In the genomic region with DNA sequence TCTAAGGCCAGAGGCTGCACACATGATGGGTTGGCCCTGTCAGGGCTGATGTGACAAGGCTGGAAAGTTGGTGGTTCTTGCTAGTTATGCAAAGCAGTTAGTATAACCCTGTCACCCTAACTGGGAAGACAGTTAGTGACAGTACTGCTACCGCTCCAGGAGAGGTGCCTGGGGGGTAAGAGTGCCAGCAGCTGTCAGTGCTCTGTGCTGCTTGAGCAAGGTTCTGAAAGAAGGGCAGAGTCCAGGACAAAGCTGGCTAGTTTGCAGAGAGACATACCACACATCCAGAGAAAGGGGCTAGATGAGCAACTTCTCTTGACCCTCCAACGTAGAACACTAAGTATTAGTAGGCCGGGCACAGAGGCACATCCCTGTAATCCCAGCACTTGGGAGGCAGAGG, we compare ENCODE assay signal across 36 mouse cellular contexts. TPM values are rescaled to one million over a fixed set of nuclear protein-coding genes. Genes with fewer than 3 reads are reported as not detected.
DNase-seq lines count a peak whose midpoint lies in the region; ATAC-seq and TF ChIP-seq lines count a peak whose summit lies in the region.
"Had no signal": no experiment of that assay in that cellular context is flagged by ENCODE, and none has a peak within 500 bp of the region (broad histone marks: within the 10 kb centered on the region; RNA-seq: fewer than 3 reads in every experiment).

No protein-coding gene starts in this region.

- H3K27me3 ChIP-seq in heart, embryonic 16.5 days (ENCODE audit: control insufficient read depth, insufficient read depth, low read length): no peaks in the 10 kb centered on the region
- H3K27me3 ChIP-seq in heart, embryonic 11.5 days (ENCODE audit: control insufficient read depth, insufficient read depth, low read length): no peaks in the 10 kb centered on the region
- H3K27me3 ChIP-seq in kidney, embryonic 16.5 days (ENCODE audit: insufficient read depth, low read length): no peaks in the 10 kb centered on the region
- H3K27me3 ChIP-seq: hindbrain, embryonic 15.5 days; limb, embryonic 13.5 days; liver, embryonic 13.5 days; megakaryocyte, embryonic 14.5 days; midbrain, embryonic 12.5 days; neural tube, embryonic 12.5 days; Patski had no signal

- H3K27ac ChIP-seq in heart, embryonic 16.5 days (ENCODE audit: low read length): peak overlapping the region; percentile 76; the same call in 1 of the 2 replicates
- H3K27ac ChIP-seq in heart, embryonic 11.5 days (ENCODE audit: low read depth, low read length): no peak overlapping the region
- no peak overlapping the region for H3K27ac ChIP-seq in kidney, embryonic 16.5 days (ENCODE audit: low read length)
- peak overlapping the region; percentile 32; the same call in 1 of the 2 replicates for H3K27ac ChIP-seq in ES-E14 (ENCODE audit: insufficient read depth, low read depth, low read length, poor library complexity, severe bottlenecking)
- H3K27ac ChIP-seq: heart, adult 2 months; hindbrain, embryonic 10.5 days; hindbrain, embryonic 15.5 days; kidney, postnatal 0 days; limb, embryonic 13.5 days; liver, embryonic 13.5 days; midbrain, embryonic 12.5 days; neural tube, embryonic 12.5 days had no signal

- no peak for ATAC-seq in heart, embryonic 16.5 days (replicated peaks; ENCODE audit: extremely low read depth, insufficient read depth, low FRiP score)
- no peak for ATAC-seq in heart, embryonic 11.5 days (replicated peaks; ENCODE audit: insufficient number of reproducible peaks, low FRiP score, low TSS enrichment)
- no peak for ATAC-seq in kidney, embryonic 16.5 days (ENCODE audit: low FRiP score, low TSS enrichment)
- ATAC-seq: forebrain, embryonic 14.5 days; inflammation-experienced regulatory T-cells, adult 6 months; lung, postnatal 0 days; Patski had no signal

- H3K4me1 ChIP-seq in heart, embryonic 16.5 days (ENCODE audit: control insufficient read depth, insufficient read depth, low read length): peaks cover 15% of the 10 kb centered on the region
- 0 out of 2 replicates have a peak, but pooled peaks cover 4% of the 10 kb centered on the region for H3K4me1 ChIP-seq in heart, embryonic 11.5 days (ENCODE audit: control insufficient read depth, insufficient read depth, low read length)
- H3K4me1 ChIP-seq in kidney, embryonic 16.5 days (ENCODE audit: insufficient read depth, low read length): no peaks in the 10 kb centered on the region
- H3K4me1 ChIP-seq in ES-E14 (ENCODE audit: control insufficient read depth in 2 of 2, insufficient read depth in 2 of 2, low read length in 2 of 2, poor library complexity in 1 of 2): 0 out of 4 replicates have a peak, but pooled peaks cover 0 to 2% of the 10 kb centered on the region in 2 experiments
- H3K4me1 ChIP-seq: hindbrain, embryonic 15.5 days; limb, embryonic 13.5 days; liver, embryonic 13.5 days; midbrain, embryonic 12.5 days; neural tube, embryonic 12.5 days had no signal

- peak; percentile 87 for DNase-seq in heart, adult 11 months
- DNase-seq in heart, postnatal 10 days: no peak
- peak; percentile 40 to 52 for DNase-seq in kidney, adult 8-10 months
- no peak for DNase-seq in ES-E14 (ENCODE audit: low read depth, low spot score)
- DNase-seq: adrenal gland, postnatal 10 days; cerebellum, adult 11 months; cerebellum, adult 9-10 months; cerebellum, postnatal 36 days; heart, adult 2 months; liver, embryonic 13.5 days; lung, adult 18-20 months; lung, postnatal 4 days; right cerebral cortex, adult 18-20 months; spleen, adult 18-20 months; thymus, adult 18-20 months; thymus, postnatal 36 days had no signal

- no peak overlapping the region for H3K4me3 ChIP-seq in heart, embryonic 16.5 days (ENCODE audit: low read length)
- no peak overlapping the region for H3K4me3 ChIP-seq in heart, embryonic 11.5 days (ENCODE audit: low read depth, low read length)
- H3K4me3 ChIP-seq in kidney, embryonic 16.5 days (ENCODE audit: low read length): no peak overlapping the region
- H3K4me3 ChIP-seq in ES-E14 (ENCODE audit: insufficient read depth in 1 of 2, low read depth in 1 of 2, low read length in 2 of 2, poor library complexity in 1 of 2, severe bottlenecking in 1 of 2): no peak overlapping the region
- H3K4me3 ChIP-seq: heart, adult 2 months; hindbrain, embryonic 10.5 days; hindbrain, embryonic 15.5 days; limb, embryonic 13.5 days; liver, embryonic 13.5 days; megakaryocyte, embryonic 14.5 days; midbrain, embryonic 12.5 days; myocyte; neural tube, embryonic 12.5 days had no signal

- no peak overlapping the region for H3K4me2 ChIP-seq in heart, embryonic 16.5 days (ENCODE audit: low read depth, low read length)
- H3K4me2 ChIP-seq in heart, embryonic 11.5 days: no peak overlapping the region
- H3K4me2 ChIP-seq in kidney, embryonic 16.5 days (replicated peaks; ENCODE audit: low read depth, low read length): no peak overlapping the region
- H3K4me2 ChIP-seq: hindbrain, embryonic 15.5 days; limb, embryonic 13.5 days; liver, embryonic 13.5 days; midbrain, embryonic 12.5 days; neural tube, embryonic 12.5 days had no signal

- 87% methylated on average over 3 of the region's 3 CpGs for WGBS in heart, embryonic 16.5 days
- WGBS in heart, embryonic 11.5 days (ENCODE audit: insufficient replicate concordance): 96% methylated on average over 3 of the region's 3 CpGs
- WGBS in kidney, embryonic 16.5 days: 88% methylated on average over 3 of the region's 3 CpGs

- peaks cover 36% of the 10 kb centered on the region for H3K36me3 ChIP-seq in heart, embryonic 16.5 days (ENCODE audit: control insufficient read depth, insufficient read depth)
- peaks cover 8% of the 10 kb centered on the region; the same call in 1 of the 2 replicates for H3K36me3 ChIP-seq in heart, embryonic 11.5 days (ENCODE audit: control insufficient read depth, insufficient read depth, low read length)
- peaks cover 51% of the 10 kb centered on the region for H3K36me3 ChIP-seq in kidney, embryonic 16.5 days (ENCODE audit: insufficient read depth, low read length)
- peaks cover 4% of the 10 kb centered on the region; the same call in 1 of the 2 replicates for H3K36me3 ChIP-seq in ES-E14 (ENCODE audit: control insufficient read depth, insufficient read depth, low read length, poor library complexity, severe bottlenecking)

- no peak overlapping the region for H3K9ac ChIP-seq in heart, embryonic 16.5 days (ENCODE audit: low read length)
- no peak overlapping the region for H3K9ac ChIP-seq in heart, embryonic 11.5 days (ENCODE audit: low read depth, low read length)
- no peak overlapping the region for H3K9ac ChIP-seq in kidney, embryonic 16.5 days (replicated peaks; ENCODE audit: low read length)
- no peak overlapping the region for H3K9ac ChIP-seq in ES-E14 (ENCODE audit: insufficient read depth, low read depth, low read length, poor library complexity, severe bottlenecking)
- H3K9ac ChIP-seq: hindbrain, embryonic 15.5 days; limb, embryonic 13.5 days; liver, embryonic 13.5 days; midbrain, embryonic 12.5 days; neural tube, embryonic 12.5 days had no signal

- in situ Hi-C loops in ES-E14 (cut with MboI; ENCODE audit: low sequenced_read_pairs in 2 of 2, unreplicated experiment in 2 of 2): no loop called here

- intact Hi-C loops in heart, postnatal 10 days (cut with DNase I): no loop called here

- H3K9me3 ChIP-seq in heart, embryonic 16.5 days (replicated peaks; ENCODE audit: control insufficient read depth, low read length): no peaks in the 10 kb centered on the region
- no peaks in the 10 kb centered on the region for H3K9me3 ChIP-seq in heart, embryonic 11.5 days (replicated peaks; ENCODE audit: control insufficient read depth, low read length)
- H3K9me3 ChIP-seq in kidney, embryonic 16.5 days (ENCODE audit: low read length): no peaks in the 10 kb centered on the region
- no peaks in the 10 kb centered on the region for H3K9me3 ChIP-seq in ES-E14 (ENCODE audit: control insufficient read depth, insufficient read depth, low read depth, low read length)
- H3K9me3 ChIP-seq: hindbrain, embryonic 10.5 days; hindbrain, embryonic 15.5 days; limb, embryonic 13.5 days; liver, embryonic 13.5 days; megakaryocyte, embryonic 14.5 days; midbrain, embryonic 12.5 days; neural tube, embryonic 12.5 days had no signal

TF ChIP-seq in ES-E14, 5 proteins besides CTCF, POLR2A, EP300 and RAD21:
- TF ChIP-seq HCFC1 (IDR thresholded peaks at IDR 0.05; ENCODE audit: borderline replicate concordance, insufficient read depth, low read length) (no peak), ZNF384 (IDR thresholded peaks at IDR 0.05; ENCODE audit: low read depth, low read length) (no peak), CHD2 (IDR thresholded peaks at IDR 0.05; ENCODE audit: low read depth, low read length) (no peak), MAFK (IDR thresholded peaks at IDR 0.05; ENCODE audit: insufficient read depth, low read depth, low read length) (no peak), ZC3H11A (IDR thresholded peaks at IDR 0.05; ENCODE audit: borderline replicate concordance, low read depth, low read length) (no peak)

RNA-seq across cellular contexts. Expression of a gene that starts 25.7 kb away (rescaled TPM):
- total RNA-seq in heart, postnatal 10 days (2021): 100 to 1,000 TPM; 154 to 182 TPM
- polyA plus RNA-seq in heart, embryonic 16.5 days (2015; fragmentation: Nextera tagmentation; extraction: Ambion mirVana): 229 and 252 TPM in 2 replicates
- 320 and 342 TPM in 2 replicates for polyA plus RNA-seq in heart, embryonic 11.5 days (2014; fragmentation: Nextera tagmentation; extraction: Ambion mirVana)
- polyA plus RNA-seq in kidney, embryonic 16.5 days (2015; fragmentation: Nextera tagmentation; extraction: Ambion mirVana): 500 and 509 TPM in 2 replicates
- 308 and 401 TPM in 2 replicates for total RNA-seq in ES-E14 (2012; rRNA removed)

RNA-seq across cellular contexts. Expression of a gene that starts 28.4 kb away (rescaled TPM):
- total RNA-seq in heart, postnatal 10 days (2021): 10 to 100 TPM; 25.8 to 33.1 TPM
- 31.1 and 33.4 TPM in 2 replicates for polyA plus RNA-seq in heart, embryonic 16.5 days (2015; fragmentation: Nextera tagmentation; extraction: Ambion mirVana)
- polyA plus RNA-seq in heart, embryonic 11.5 days (2014; fragmentation: Nextera tagmentation; extraction: Ambion mirVana): 19.5 and 20.0 TPM in 2 replicates
- 27.4 and 27.5 TPM in 2 replicates for polyA plus RNA-seq in kidney, embryonic 16.5 days (2015; fragmentation: Nextera tagmentation; extraction: Ambion mirVana)
- total RNA-seq in ES-E14 (2012; rRNA removed): 11.2 and 13.1 TPM in 2 replicates

RNA-seq across cellular contexts. Expression of a gene that starts 48.2 kb away (rescaled TPM):
- total RNA-seq in heart, postnatal 10 days (2021): not detected
- not detected in 2 replicates for polyA plus RNA-seq in heart, embryonic 16.5 days (2015; fragmentation: Nextera tagmentation; extraction: Ambion mirVana)
- polyA plus RNA-seq in heart, embryonic 11.5 days (2014; fragmentation: Nextera tagmentation; extraction: Ambion mirVana): not detected in 2 replicates
- 0.55 and 0.71 TPM in 2 replicates for polyA plus RNA-seq in kidney, embryonic 16.5 days (2015; fragmentation: Nextera tagmentation; extraction: Ambion mirVana)
- total RNA-seq in ES-E14 (2012; rRNA removed): 0.54 TPM in 1 of 2 replicates, not detected in the other
- total RNA-seq: adrenal gland, postnatal 10 days; gastrocnemius, adult 18-20 months; gastrocnemius, postnatal 25 days; heart, adult 2 months; left cerebral cortex, adult 8-10 months; left cerebral cortex, postnatal 36 days had no signal
- polyA plus RNA-seq: embryonic facial prominence, embryonic 11.5 days; inflammation-experienced regulatory T-cells, adult 6 months; liver, embryonic 13.5 days; midbrain, embryonic 12.5 days; myocyte; neural tube, embryonic 12.5 days; Patski had no signal

Comparison
In these comparisons a context has a peak if more than half of its experiments do, and no peak if none do; other contexts are left out.
1. DNase-seq: peak in heart, adult 11 months (single experiment) and kidney, adult 8-10 months (2 of 2); none in heart, postnatal 10 days (0 of 2) and ES-E14 (single experiment).
2. H3K27ac ChIP-seq: peak in heart, embryonic 16.5 days (single experiment) and ES-E14 (single experiment); none in heart, embryonic 11.5 days (single experiment) and kidney, embryonic 16.5 days (single experiment).